Mouse (Mus musculus) heart, adult 9 months (tissue): ENCODE data around the gene Ppp1r14d.

ENCODE experiments used
- DNase-seq, 2 experiments: peaks; one replicate each; pipeline ENCODE4 v3.0.0; 2022; ENCODE audit warnings: low spot score in 2 of 2

Gene Ppp1r14d

DNA sequence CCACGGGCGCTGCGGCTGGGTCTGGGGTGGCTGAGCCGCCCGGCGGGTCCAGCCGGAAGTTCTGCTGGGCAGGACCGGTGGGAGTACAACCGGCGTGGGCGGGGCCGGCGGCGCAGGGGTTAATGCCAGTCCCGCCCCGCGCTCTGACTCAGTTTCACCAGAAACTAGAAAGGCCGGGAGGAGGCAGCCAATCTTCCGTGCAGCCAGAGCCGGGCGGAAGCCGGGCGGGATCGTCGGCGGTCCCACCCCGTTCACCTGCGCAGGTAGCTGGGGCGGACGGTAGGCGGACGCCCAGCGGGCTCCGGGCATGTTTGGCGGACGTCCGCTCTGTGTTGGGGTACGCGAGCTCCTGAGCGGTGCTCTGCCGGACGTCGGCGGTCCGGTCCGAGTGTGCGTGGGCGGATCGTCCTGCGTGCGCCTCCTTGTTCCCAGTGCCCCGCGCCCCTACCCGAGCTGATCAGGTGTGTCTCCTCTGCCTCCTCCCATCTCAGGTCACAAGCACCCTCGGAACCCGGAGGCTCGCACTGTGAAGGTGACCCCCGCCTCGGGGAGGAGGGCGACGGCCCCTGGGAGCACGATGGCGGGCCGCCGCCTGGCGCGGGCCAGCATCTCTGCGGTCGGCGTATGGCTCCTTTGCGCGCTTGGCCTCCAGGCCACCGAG is 7.6 kb upstream of the Ppp1r14d start, which contains the start of gene Spint1:
Gene Spint1, plus strand, starts transcription at position 153 of the 661 bp plus-strand sequence.
- no peak for DNase-seq

DNA sequence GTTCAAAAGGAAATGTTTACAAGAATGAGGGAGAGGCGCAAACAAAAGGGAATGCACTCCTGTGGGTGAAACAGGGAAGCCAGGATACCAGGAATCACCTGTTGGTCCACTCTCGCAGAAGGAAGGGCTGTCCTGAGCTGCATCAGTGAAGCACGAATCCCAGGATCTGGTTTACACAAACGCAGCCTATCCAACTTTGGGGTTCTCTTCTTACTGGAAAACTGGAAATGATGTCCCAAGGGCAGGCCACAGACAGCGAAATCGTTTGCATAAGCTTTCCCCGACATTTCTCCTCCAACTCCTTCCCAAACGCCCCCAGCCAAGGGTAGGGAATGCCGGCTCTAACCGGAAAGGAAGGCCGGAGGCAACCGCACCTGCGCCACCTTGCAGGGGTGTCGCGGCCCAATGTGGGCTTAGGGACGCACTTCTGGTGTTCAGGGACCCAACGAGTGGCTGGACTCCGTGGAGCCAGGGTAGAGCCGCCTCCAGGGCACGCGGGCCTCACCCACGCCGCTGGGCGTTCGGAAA is 7.0 kb upstream of the Ppp1r14d start:
- DNase-seq, result no peak

DNA sequence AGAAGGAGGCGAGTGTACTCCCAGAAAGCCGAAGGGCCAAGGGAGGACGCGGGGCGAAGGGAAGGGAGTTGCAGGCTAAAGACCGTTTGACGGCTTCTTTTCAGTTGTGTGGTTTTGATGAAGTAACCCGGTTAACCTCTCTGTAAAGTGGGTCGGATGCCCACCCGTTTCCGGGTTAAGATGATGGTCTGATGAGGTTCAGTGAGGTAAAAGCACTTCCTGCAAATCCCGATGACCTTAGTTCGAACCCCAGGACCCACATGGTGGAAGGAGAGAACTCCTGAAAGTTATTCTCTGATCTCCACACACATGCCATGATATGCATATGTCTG is 20.6 kb downstream of the Ppp1r14d start:
- DNase-seq, result no peak

DNA sequence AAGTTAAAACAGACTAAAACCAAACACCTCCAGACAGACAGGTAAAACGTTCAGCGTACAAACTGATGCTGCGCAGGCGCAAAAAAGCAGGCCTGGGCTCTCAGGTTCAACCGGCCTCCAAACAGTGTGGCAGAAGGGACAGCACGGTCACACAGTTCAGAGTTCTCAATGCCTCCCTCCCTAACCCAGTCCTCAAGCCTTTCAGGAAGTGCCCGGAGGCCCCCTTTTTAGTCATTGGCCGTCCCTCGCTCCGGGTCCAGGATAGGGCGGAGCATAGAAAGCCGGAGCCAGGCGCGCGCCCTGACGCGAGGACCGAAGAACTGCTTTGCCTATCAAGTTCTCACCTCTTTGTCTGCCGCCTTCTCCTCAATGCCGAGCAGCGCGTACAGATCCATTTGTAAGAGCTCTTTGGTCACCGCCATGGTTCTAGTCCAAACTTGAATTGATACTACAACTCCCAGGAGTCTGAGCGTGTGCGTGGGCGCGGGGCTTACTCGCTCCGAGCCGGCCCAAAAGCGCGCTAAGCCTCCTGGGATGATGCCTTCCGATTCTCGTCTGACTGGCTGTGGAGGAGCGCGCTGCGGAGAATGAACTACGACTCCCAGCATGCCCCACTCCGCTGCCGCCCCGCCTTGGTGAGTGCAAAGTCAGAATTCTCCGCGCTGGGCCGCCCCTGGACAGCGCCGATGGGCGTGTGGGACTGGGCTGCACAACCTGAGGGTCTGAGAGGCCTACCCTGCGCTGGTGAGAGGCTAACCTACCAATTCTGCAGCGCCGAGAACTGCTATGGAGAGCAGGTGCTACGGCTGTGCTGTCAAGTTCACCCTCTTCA is 21.1 kb downstream of the Ppp1r14d start, which contains the start of the genes Zfyve19 and Dnajc17:
Gene Zfyve19, plus strand, starts transcription at position 274 of the 832 bp plus-strand sequence.
Gene Dnajc17, minus strand, starts transcription at position 452 of the 832 bp plus-strand sequence.
- peak; percentile 94 to 97 for DNase-seq

DNA sequence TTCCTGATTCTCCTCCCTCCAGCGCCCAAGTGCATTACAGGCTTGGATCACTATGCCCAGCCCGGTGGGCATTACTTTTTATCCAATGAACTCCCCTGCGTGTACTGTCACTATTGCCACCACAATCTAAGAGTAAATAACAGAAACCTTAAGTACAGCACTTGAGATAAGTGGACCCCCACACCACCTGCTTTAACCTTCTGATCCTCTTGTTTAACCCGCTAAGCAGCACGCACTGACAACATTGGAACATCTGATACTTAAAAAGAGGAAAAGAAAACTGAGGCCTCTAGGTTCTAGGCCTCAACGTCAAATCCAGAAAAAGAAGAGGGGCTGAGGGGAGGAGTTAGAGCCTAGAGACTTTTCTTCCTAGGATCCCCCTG is 21.8 kb downstream of the Ppp1r14d start:
- DNase-seq, result no peak

DNA sequence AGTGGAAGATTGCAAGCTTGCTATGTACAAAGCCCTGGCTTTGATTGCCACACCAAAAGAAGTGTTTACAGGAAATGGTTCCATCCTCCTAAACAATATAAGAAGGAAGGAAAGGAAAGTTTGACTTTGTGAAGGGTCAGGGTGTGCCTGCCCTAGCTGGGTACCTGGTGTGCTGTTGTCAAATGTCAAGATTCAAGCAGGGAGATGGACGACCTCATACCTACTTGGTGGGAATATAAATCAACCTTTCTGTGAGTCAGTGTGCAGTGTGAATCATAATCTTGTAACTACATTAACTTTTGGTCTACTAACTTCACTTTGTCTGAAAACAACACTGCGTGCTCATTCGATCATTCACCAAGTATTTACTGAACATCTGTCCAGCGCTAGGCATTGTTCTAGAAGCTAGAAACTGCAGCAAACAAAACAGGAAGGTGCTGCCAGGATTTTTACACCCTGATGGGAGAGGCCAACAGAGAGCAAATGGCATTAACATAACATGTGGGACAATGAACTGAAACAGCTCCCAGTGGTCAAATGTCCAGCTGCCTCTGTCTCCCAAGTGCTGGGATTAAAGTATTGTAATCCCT is 25.7 kb downstream of the Ppp1r14d start:
- DNase-seq, result peak in 1 of 2 experiments; percentile 47

DNA sequence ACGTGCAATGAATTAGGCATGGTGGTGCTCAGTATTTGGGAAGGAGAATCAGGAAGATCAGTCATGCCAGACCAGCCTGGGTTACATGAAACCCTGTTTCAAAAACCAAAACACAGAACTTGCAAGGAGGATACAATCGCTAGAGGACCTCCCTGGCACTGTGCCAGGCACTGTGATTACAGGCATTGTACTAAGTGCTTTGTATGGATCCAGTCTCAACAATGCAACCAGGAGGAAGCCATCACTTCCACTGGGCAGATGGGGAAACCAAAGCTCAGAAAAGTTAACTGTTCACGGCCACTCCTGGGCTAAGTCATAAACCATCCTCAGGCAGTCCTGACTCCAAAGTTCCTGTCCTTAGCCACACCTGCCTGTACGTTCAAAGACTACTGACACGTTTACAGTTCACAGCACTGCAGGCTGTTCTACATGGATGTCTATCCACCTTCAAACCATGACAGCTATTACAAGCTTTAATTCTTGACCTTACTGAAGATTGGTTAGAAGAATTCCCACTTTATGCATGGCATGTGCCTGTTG is 26.7 kb downstream of the Ppp1r14d start:
- DNase-seq, result peak in 1 of 2 experiments; percentile 30

DNA sequence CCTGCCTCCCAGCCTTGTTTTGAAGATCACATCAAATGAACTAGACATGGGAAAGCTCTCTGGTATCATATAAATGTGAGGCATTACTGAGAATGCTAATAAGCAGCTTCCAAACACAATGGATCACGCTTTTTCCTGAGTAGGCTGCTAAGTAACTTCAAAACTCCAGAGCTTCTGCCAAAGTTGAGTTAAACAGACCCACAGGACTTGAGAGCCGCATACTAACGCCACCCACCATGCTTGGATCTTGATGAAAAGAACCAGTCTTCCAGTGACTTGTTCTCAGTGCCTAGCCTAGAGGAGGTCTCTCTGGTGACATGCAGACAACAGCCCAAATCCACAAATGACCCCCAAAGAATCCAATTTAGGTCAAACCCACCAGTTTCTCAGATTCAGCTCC is 30.8 kb downstream of the Ppp1r14d start:
- no peak for DNase-seq

DNA sequence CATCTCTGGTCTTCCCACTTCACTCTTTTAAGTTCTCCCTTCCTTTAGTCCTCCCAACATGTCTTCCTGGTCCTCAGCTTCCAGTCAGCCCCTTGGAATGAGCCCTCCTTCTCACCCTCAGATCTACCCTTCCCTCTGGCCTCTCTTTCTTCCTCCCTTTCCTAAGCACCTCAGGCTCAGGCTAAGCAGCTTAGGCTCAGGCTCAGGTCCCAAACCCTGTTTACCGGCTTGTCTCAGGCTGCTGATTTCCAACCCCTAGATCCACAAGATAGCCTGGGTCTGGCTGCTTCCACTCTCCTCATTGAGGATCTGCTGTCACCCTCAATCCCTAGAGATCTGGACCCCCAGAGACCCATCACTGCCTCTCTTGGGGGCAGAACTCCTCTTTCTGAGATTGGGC is 31.7 kb downstream of the Ppp1r14d start:
- DNase-seq, result no peak

DNA sequence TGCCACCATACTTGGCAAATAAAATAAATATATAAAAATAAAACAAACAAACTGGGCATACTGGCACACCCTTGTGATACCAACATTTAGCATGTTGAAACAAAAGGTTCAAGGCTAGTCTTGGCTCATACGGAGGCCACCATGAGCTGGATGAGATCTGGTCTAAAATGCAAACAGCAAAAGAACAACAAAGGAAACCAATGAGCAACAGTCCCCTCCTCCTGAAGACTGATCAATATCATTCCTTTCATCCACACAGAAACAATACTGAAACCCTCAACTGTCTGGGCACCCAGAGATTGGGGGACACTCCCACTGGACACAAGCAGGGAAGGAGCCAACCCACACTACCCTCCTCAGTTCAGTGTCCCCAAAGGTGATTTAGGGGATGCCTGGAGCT is 32.2 kb downstream of the Ppp1r14d start:
- no peak for DNase-seq

DNA sequence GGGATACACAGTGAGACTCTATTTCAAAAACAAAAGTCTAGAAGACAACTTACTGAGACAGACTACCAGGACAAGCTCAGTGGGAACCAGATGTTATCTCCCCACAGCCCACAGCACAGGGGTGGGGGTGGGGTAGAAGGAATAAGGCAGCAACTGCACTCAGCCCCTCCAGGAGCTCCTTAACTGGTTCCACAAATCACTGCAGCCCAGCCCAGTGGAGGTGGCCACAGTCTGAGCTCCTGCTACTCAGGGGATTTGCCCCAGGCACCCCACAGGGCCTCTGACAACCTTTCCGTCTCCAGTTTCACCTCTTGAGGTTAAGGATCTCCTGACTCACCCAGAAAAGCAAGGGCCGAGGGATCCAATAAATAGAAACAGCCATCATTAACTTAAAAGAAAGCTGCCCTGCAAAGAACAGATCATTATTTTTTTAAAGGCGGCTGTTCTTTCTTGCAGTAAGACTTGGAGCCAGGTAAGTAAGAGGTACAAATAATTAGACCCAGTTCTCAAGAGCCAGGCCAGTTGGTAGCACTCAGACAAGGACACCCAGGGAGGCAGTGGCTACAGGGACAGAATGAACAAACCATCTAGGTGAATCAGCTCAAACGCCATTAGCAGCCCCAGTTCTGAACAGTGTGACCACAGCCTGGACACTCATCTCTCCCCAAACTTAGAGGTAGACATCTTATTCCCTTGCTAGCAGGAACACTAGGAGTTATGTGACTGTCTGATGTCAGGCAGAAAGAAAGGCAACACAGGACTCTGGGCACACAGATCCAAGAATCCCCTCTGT is 33.2 kb downstream of the Ppp1r14d start:
- DNase-seq, result no peak

DNA sequence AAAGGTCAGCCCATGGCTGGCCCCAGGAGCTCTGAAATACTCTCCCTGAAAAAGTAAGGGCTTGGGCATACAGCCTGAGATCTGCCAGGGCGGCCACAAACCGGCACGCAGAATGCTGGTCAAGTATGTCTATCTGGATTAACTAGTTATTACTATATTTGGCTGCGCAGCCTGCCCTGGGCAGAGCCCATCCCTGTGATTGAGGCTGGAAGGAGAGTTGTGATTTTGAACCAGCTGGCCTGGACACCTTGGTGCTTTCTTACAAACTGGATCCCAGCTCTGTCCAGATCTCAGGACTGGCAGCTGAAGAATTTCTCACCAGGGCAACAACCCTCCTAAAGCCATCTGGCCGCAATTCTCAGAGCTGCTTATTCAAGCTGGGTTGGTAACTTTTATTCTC is 35.6 kb downstream of the Ppp1r14d start:
- peak in 1 of 2 experiments; percentile 25 for DNase-seq

DNA sequence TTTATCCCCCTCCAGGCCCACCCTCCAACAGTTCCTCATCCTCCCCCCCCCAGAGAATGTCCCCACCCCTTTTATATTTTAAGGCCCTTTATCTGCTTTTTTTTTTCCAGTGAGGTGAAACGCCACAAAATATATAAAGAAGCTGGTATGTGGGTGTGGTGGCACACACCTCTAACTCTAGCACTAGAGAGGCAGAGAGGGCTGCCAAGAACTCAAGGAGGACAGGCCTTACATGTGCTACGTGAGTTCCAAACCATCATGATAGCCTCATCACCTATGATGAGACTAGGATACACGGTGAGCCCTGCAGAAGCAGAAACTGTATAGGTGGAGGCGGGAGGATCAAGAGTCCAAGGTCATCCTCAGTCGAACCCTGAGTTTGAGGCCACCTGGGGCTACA is 38.7 kb downstream of the Ppp1r14d start:
- no peak for DNase-seq

DNA sequence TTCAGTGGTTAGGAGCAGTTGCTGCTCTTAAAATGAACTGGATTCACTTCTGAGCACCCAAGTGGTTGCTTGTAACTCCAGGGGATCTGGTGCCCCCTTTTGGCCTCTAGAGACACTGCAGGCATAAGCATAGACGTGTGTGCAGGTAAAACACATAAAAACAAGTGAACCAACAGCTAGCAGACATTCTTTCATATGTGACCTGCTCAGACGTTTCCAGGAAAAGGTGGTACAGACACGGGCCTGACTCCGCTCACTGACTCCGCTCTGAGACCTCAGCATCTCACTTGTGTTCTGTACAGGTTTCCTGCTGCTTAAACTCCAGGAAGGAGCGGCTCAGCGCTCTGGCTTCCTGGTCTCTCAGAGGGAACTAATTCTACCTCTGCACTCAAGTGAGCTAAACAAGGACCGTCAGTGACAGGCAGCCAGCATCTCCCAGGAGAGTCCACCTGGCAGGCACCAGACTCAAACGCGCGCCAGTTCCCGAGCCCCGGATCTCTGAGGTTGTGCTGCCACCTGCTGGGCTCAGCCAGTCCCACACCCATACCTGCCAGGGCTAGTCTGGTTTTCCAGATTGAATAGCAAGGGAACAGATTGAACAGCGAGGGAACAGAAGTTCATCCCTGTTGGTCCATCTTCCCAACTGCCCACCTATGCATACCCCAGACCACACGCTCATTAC is 40.5 kb downstream of the Ppp1r14d start:
- peak; percentile 62 to 77 for DNase-seq

DNA sequence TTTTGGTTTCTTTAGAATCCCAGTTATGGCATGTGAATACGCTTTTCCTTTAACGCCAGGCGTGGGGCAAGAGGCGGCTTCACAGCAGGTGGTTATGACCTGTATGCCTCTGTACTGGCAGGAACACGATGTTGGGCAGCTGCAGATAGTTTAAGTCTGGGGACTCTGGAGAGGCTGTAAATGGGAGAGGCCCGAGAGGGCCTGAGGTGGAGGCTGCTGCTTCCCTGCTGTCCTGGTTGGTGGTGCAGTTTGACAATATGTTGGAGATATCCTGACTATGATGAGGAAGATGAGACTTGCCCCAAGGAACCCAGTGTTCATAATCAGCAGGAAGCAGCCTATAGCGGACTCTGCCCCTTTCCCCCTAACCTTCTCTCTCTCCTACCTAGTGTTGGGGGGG is 46.8 kb downstream of the Ppp1r14d start:
- DNase-seq, result no peak

DNA sequence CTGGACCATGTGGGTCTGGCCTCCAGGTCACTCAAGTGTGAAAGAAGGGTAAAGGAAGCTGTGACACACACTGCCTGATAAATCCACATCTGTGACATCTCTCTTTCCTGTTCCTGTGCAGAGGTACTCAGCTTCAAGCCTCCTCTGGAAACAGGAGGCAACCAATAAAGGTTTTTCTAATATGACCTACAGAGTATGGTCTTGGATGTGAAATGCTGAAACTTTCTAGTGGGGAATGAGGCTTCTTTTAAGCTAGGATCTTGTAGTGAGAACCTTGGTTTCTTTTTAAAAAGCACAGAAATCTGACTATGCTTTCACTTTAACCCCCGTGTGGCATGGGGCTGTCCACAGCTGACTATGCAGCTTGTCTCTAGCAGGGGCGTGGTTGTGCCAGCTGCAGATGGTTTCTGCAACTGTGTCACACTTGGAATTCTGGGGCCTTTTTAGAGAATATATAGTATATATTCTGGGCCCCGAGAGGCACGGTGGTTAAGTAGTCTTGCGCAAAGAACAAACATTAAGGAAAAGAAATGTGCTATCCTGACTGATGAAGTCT is 52.2 kb downstream of the Ppp1r14d start:
- DNase-seq, result no peak

DNA sequence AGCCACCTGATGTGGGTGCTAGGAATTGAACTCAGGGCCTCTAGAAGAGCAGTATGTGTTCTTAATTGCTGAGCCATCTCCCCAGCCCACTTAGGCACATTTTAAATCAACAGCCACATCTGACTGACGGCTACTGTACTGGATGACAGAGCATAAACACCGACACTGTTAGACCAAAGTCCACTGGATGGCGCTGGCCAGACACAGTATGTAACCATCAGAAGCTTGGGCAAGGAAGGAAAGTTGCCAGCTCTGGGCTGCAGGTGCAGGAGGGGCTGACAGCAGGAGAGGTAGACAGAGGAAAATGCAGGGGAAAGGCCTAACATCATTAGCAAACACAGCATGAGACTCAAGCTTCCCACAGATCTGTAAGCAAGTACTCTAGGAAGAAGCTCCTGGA is 52.9 kb downstream of the Ppp1r14d start:
- DNase-seq, result no peak

DNA sequence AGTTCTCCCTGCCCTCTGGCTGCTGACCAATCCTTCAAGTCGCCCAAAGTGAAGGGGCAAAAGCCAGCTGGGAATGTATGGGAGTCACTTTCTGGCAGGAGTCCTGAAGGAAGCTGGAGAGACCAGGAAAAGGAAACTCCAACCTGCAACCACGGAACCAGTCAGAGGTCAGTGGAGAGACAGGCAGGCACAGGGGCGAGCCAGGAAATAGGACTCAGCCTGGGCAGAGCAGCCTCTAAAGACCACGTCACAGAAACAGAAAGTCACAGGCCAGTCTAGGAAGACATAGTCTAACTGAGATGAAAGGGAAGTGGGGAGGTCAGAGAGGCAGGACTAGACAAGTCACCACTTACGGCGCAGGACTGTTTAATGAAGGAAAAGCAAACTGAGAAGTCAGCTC is 54.1 kb downstream of the Ppp1r14d start:
- DNase-seq, result no peak

DNA sequence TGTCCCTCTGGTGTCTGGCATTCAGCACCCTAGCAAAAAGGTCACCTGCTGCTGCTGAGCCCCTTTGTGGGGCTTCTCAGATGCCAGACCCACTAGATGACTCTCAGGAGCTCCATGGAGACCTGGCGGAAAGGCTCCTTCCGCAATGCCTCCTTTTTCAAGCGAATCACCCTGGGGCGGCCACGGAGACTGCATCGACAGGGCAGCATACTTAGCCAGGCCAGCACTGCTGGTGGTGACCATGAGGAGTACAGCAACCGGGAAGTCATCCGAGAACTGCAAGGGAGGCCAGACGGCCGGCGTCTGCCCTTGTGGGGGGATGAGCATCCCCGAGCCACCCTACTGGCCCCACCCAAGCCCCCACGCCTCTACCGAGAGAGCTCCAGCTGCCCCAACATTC is 54.8 kb downstream of the Ppp1r14d start:
- no peak for DNase-seq

DNA sequence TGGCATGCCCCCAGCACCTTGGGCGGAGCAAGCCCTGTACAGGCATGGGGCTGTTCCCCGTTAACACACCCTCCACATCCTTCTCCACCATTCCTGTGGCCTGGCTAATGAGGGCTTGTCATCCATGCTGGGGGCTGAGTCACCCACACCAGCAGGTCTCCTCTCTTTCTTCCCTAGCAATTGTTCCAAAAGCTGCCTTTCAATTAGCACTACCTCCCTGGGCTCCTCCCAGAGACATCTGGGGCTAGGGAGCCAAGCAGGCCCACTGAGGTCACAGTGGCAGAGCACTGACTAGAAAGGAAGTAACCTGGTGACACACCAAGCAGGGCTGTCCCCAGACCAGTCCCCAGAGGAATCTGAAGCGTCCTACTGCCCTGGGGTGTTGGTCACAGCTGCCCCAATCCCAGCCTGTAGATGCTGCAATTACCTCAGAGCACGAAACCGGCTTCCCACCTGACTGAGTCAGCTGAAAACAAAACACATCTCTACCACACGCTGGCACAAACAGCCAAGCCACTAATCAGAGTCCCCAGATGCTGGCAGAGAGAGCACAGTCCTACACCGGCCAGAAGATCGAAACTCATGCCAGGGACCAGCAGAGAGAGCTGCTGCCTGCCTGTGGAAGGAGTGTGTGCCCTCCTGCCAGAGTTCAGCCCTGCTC is 55.6 kb downstream of the Ppp1r14d start, which contains the start of gene Gm14137:
Gene Gm14137, plus strand, starts transcription at position 519 of the 661 bp plus-strand sequence.
- no peak for DNase-seq
